Mouse (Mus musculus) liver, embryonic 14.5 days (tissue): ENCODE data around the gene Krr1.

ENCODE experiments used
- CTCF ChIP-seq: IDR thresholded peaks from 2 replicates; pipeline ENCODE4 v1.5.1; 2016; ENCODE audit warnings: antibody characterized with exemption, low read depth, control low read depth
- EP300 ChIP-seq: IDR thresholded peaks from 2 replicates; pipeline ENCODE4 v1.6.1; 2016; ENCODE audit warnings: antibody characterized with exemption, low read depth

DNA sequence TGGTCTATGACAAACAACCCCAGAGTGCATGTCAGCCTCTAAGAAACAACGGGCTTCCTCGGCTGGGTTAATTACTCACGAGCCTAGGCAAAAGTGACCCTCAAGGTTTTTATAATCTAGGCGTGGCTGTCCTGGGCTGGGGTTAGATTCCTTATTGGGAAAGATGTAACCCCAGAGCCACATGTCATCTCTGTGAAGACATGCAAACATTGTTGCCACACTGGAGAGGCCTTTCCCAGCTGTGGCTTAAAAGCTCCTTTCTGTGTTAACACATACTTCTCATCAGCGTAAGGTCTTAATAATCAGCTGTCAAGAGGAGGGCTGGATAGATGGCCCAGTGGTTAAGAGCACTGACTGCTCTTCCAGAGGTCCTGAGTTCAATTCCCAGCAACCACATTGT is 10.6 kb downstream of the Krr1 start:
- no peak for TF ChIP-seq CTCF
- TF ChIP-seq EP300: no peak
